Mouse (Mus musculus) stomach, postnatal 0 days (tissue): ENCODE measurements around the gene Cd36.

Experiments used
- CTCF ChIP-seq: IDR thresholded peaks from 2 replicates; pipeline ENCODE4 v1.5.1; 2016; ENCODE audit warnings: antibody characterized with exemption, low read depth, mild to moderate bottlenecking, moderate library complexity
- EP300 ChIP-seq: optimal IDR thresholded peaks from 2 replicates; pipeline ENCODE3; 2016; ENCODE audit warnings: antibody characterized with exemption

- TF ChIP-seq CTCF (peak; percentile 13), EP300 (no peak)
Measured at GRCm38 (mm10) chr5:17928471-17928870, 39.9 kb upstream of the Cd36 start.
